Mouse (Mus musculus) brown adipose tissue, adult 24 weeks (tissue): Measurements from ENCODE around the gene Ninj1. TPM values are rescaled to one million over a fixed set of nuclear protein-coding genes. Genes with fewer than 3 reads are reported as not detected.

ENCODE experiments used
- H3K27ac ChIP-seq: fragments of 200-500 bp; replicated peaks from 2 replicates; pipeline ENCODE4 v1.5.1; 2012; ENCODE audit warnings: low read depth, mild to moderate bottlenecking, low read length
- H3K4me1 ChIP-seq: fragments of 200-500 bp; 2 replicates; pipeline ENCODE4 v1.6.1; 2012; ENCODE audit warnings: low read length, mixed read lengths; ENCODE audit not compliant: control insufficient read depth, insufficient read depth, insufficient read length
- H3K4me3 ChIP-seq: fragments of 200-500 bp; 2 replicates; pipeline ENCODE4 v1.5.1; 2012; ENCODE audit warnings: low read depth, mild to moderate bottlenecking, low read length, moderate library complexity; ENCODE audit not compliant: insufficient read depth
- polyA plus RNA-seq: library from polyadenylated mRNA; stranded (reverse); fragments of >200 nt; gene quantifications from 2 replicates; pipeline ENCODE4 v1.2.4, GENCODE M21; 2012; ENCODE audit not compliant: missing spikeins, insufficient read depth, insufficient read length

Gene Ninj1
- polyA plus RNA-seq = 57.7 and 90.3 TPM in 2 replicates

GRCm38 (mm10) chr13:49187288-49188218, at the start of gene Ninj1:
Gene Ninj1, plus strand, starts transcription at chr13:49187485.
- Histone ChIP-seq H3K4me3 (peak within 1 kb of the TSS; percentile 90), H3K4me1 (peaks cover 35% of the 10 kb centered on the region), H3K27ac (peak within 1 kb of the TSS; percentile 81)

GRCm38 (mm10) chr13:49140567-49140966, 46.7 kb upstream of the Ninj1 start:
- no peak overlapping the region for H3K27ac ChIP-seq
- no peak overlapping the region for H3K4me3 ChIP-seq
- no peaks in the 10 kb centered on the region for H3K4me1 ChIP-seq

GRCm38 (mm10) chr13:49142396-49142795, 44.9 kb upstream of the Ninj1 start:
- no peak overlapping the region for H3K27ac ChIP-seq
- no peaks in the 10 kb centered on the region for H3K4me1 ChIP-seq
- H3K4me3 ChIP-seq = no peak overlapping the region

GRCm38 (mm10) chr13:49143323-49143722, 44.0 kb upstream of the Ninj1 start:
- H3K4me1 ChIP-seq = no peaks in the 10 kb centered on the region
- H3K27ac ChIP-seq = no peak overlapping the region
- no peak overlapping the region for H3K4me3 ChIP-seq

GRCm38 (mm10) chr13:49144451-49144850, 42.8 kb upstream of the Ninj1 start:
- H3K4me3 ChIP-seq = no peak overlapping the region
- no peaks in the 10 kb centered on the region for H3K4me1 ChIP-seq
- H3K27ac ChIP-seq = no peak overlapping the region

GRCm38 (mm10) chr13:49145396-49145795, 41.9 kb upstream of the Ninj1 start:
- Histone ChIP-seq H3K4me1 (no peaks in the 10 kb centered on the region), H3K4me3 (no peak overlapping the region), H3K27ac (no peak overlapping the region)

- H3K27ac ChIP-seq = no peak overlapping the region
- H3K4me3 ChIP-seq = no peak overlapping the region
- no peaks in the 10 kb centered on the region for H3K4me1 ChIP-seq
Measured at GRCm38 (mm10) chr13:49146040-49146697, 41.1 kb upstream of the Ninj1 start.

- no peaks in the 10 kb centered on the region for H3K4me1 ChIP-seq
- H3K4me3 ChIP-seq = peak overlapping the region; percentile 47
- no peak overlapping the region for H3K27ac ChIP-seq
Measured at GRCm38 (mm10) chr13:49146698-49147006, 40.6 kb upstream of the Ninj1 start.

- Histone ChIP-seq H3K4me3 (peak overlapping the region; percentile 47), H3K27ac (no peak overlapping the region), H3K4me1 (no peaks in the 10 kb centered on the region)
Measured at GRCm38 (mm10) chr13:49147007-49147857, 40.1 kb upstream of the Ninj1 start.

GRCm38 (mm10) chr13:49147858-49148226, 39.4 kb upstream of the Ninj1 start, which contains the start of gene Wnk2:
Gene Wnk2, minus strand, starts transcription at chr13:49148014.
- no peak within 1 kb of the TSS for H3K27ac ChIP-seq
- no peaks in the 10 kb centered on the region for H3K4me1 ChIP-seq
- peak within 1 kb of the TSS; percentile 47 for H3K4me3 ChIP-seq

GRCm38 (mm10) chr13:49148687-49149086, 38.6 kb upstream of the Ninj1 start:
- Histone ChIP-seq H3K4me3 (no peak overlapping the region), H3K4me1 (no peaks in the 10 kb centered on the region), H3K27ac (no peak overlapping the region)

GRCm38 (mm10) chr13:49154028-49154427, 33.3 kb upstream of the Ninj1 start:
- H3K4me1 ChIP-seq = no peaks in the 10 kb centered on the region
- H3K4me3 ChIP-seq = no peak overlapping the region
- no peak overlapping the region for H3K27ac ChIP-seq

- Histone ChIP-seq H3K4me1 (no peaks in the 10 kb centered on the region), H3K27ac (no peak overlapping the region), H3K4me3 (no peak overlapping the region)
Measured at GRCm38 (mm10) chr13:49154621-49155020, 32.7 kb upstream of the Ninj1 start.

- Histone ChIP-seq H3K27ac (no peak overlapping the region), H3K4me3 (no peak overlapping the region), H3K4me1 (no peaks in the 10 kb centered on the region)
Measured at GRCm38 (mm10) chr13:49156645-49157044, 30.6 kb upstream of the Ninj1 start.
